Mouse (Mus musculus) fat pad, adult 2 months (tissue): Measurements from ENCODE around the gene Ier5l.

Experiments
- DNase-seq: peaks from one replicate; pipeline ENCODE4 v3.0.0-alpha.2; 2011; ENCODE audit warnings: low read depth, low spot score; ENCODE audit errors: extremely low read depth

The Ier5l gene

DNA sequence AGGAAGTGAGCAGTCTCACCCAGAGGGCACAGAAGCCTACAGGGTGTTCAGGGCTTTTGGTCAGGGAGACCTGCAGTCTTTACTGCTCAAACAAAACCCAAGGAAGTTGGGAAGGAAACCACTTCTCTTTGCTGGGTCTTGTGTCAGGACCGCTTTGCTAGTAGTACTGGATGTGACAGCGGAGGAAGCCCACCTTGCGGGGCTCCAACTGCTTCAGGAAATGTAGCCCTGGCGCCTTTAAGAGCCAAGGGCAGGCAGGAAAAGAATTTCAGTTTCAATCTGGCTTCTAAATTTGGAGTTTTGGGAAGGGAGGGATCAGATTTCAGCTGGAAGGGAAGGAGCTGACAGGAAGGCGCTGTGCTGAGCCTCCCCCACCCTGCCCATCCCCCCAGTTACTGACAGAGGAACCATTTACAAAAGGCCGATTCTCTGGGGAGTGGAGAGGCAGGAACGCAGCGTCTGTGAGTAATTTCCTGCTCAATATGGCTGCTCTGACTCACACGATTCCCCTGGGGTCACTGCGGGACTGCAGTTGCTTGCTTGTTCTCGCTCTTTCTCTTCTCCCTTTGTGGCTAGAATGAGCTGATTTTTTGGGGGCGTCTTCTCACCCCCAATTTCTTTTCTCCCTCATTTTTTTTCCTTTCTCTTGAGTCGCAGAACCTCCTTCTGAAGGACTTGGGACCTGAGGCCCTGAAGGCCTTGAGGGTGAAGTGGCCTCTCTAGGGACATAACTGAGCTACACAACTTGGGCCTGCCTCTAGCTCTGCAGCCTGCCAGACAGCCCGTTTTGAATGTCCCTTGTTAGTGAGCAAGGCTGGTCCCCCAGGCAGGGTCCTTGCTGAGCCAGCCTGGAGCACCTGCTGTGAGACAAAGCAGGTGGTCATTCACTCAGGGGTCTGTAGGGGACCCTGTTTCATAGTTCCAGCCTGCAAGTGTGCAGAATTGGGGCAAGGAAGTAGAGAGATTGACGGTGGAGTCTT is 32.2 kb downstream of the Ier5l start:
- no peak for DNase-seq

DNA sequence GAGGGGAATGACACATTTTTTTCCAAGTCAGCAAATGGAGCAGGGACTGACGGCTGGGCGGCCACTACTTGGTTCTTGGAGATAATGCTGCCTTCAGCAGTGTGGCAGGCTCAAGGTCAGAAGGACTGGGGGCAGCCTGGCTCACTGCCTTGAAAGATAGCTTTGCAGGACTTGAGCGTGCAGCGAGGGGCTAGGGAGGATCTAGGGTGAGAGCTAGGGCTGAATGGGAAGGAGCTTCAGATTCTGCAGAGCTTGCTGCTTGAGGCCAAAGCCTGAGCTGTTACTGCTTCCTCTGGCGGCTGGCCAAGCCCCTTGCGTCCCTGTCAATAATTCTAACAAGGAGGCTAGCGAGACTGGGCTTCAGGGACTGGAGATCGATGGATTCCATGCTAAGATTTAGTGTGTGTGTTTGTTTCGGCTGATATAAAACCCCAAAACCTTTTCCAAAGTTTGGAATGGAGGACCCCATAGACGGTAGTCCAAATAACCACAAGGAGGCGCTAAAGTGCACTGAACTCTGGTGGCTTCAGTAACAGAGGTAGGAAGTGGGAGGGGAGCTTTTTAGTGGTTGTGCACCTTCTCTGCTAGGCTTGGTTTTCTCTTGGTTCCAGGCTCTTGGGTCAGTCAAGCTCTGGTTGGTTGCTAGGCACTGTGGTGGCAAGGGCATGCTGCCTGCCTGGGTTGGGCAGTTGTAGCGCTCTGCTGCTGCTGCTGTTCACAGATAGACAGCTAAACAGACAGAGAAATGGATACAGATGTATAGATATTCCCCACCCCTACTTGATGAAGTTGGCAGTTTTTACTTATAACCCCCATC is 33.1 kb downstream of the Ier5l start:
- DNase-seq: no peak

DNA sequence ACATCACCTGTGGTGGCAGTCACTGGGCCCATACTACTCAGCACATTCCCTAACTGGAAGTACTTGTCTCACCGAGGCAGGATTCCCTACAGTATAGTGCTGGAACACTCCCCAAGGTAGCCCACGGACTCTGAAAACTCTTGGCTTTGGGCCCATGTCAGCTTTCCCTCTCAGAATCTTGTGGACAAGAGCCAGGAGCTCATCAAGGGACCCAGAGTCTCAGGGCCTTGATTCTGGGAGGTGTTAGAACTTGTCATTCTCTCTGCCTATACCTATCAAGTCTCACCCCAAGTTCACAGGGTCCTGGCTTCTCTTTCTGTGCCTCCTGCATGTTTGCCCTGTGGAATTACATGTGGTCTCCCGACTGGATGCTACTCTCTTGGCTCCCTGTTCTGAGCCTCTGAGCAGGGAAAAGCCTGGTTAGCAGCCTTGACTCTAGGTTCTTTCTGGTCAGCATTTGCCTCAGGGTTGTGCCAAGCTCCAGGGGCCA is 33.8 kb downstream of the Ier5l start:
- no peak for DNase-seq

DNA sequence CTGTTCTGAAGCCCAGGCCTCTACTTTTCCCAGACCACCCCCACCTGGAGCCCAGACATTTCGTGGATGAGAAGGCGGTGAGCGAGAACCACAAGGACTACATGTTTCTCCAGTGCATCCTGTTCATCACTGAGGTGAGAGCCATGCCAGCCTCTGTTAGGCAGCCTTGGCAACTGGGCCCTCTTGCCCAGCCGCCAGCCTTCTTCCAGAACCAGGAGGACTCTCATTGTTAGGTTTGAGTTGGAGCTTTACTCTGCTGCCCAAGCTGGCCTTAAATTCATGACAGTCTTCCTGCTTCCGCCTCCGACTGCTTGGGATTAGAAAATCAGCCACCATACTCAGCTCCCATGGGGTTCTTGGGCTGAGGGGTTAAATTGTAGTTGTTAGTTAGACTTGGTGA is 34.4 kb downstream of the Ier5l start:
- DNase-seq: no peak

DNA sequence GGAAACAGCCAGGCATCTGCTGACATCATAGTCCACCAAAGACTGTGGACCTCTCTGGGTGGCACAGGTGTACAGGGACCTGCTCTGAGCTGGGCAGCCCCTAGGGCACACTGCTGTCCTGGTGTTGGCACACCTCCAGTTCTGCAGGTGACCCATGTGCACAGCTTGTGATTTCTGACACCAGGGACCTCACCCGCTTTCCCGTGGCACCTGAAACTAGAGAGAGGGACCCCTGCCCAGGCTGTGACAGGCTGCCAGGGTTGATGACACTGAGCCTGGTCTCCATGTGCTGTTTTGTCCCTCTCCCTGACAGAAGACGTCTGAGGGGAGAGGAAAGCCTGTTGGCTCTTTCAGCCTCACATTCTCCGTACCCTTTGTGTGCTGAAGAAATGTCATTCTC is 36.2 kb downstream of the Ier5l start:
- no peak for DNase-seq

DNA sequence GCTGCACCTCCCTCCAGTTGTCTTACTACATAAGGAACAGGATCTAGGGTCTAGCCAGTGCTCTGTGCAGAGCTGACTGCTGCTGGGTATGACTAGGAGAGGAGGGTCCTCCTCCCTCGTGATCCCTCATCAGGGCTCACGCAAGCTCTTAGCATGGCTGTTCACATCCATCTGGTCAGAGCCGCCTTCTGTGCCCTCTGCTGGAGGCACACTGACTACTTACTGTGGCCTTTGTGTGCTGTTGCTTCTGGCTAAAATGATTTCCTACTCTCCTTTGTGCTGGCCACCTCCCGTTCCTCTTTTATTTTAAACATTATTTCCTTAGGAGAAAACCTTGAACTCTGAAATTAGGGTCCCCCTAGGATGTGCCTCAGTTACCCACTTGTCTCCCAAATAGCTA is 37.2 kb downstream of the Ier5l start:
- DNase-seq: no peak

DNA sequence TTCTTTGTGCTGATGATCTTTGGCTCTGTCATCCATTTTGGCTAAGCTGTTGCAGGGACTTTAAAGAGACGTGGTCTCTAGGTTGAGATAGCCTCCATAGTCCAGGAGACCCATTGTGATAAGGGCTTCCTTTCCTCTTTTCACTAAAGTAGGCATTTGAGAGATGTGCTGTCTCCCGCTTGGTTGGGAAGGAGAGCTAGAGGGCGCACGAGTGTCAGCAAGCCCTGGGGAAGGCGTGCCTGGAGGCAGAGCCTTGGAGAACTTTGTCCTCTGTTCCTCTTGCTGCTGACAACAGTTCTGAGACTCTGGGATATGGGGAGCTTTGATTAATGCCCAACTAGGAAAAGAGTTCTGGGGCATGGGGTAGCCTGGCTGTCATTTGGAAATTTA is 37.9 kb downstream of the Ier5l start:
- DNase-seq: no peak

DNA sequence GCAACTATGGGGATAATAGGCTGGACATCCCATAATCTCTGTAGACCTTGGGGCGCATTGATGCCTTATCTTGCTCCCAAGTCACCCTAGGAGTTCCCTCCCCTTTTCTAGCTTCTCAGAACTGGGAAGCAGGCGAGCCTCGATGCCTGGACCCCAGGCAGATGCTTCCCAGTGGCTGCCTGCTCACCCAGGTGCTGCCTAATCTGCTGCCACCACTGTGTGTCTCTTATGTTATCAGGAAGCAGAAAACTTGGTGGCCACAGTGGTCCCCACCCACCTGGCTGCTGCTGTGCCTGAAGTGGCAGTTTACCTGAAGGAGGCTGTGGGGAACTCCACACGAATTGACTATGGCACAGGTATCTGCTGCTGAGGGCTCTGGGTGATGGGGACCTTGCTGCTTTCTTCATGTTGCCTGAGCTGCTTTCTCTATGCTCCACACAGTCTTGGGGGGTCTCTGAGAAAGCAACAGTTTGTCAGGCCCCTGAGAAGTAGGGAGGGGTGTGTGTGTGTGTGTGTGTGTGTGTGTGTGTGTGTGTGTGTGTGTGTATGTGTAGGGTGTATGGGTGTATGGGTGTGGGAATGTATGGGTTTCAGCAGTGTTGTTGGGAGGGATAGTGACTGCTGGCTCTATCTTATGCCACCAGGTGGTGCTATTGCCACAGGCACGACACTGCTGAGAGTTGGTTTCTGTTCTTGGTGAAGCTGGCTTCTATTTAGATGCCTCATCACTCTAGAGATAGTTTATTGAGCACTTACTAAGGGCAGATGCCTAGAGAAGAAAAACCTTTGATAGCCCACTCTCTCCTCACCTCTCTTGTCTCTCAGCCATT is 38.5 kb downstream of the Ier5l start:
- no peak for DNase-seq

DNA sequence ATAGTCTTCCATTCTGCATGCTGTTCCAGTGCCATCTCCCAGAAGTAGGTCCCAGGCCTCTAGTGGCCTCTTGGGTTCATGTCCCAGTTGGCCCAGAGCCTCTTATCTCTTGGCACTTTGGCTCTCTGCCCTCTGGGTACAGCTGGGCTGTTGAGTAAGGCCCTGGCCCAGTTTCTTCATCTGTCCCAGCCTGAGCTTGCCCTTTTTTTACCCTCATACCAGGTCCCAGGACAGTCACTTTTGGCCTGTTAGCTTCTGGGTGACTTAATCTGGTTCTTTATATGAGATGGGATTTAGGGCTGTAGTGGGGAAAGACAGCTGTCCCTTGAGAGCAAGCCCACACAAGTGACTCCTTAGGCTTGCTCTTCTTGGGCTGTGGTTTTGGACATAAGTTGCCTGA is 44.9 kb downstream of the Ier5l start:
- peak; percentile 95 for DNase-seq
